Mouse (Mus musculus) CD4-positive, CD25-positive, alpha-beta regulatory T cell, adult 4 months (primary cell): Measurements from ENCODE around the gene Agtpbp1. TPM values are rescaled to one million over a fixed set of nuclear protein-coding genes. Genes with fewer than 3 reads are reported as not detected.
A peak's percentile ranks its signal among the peaks of the same experiment; 100 is the strongest.

Experiments used
- ATAC-seq: one replicate; pipeline ENCODE4 v1.8.0; 2017
- polyA plus RNA-seq, 2 experiments: library from polyadenylated mRNA; unstranded; fragments of 100-300 nt; shearing (Covaris generic); gene quantifications; one replicate each; pipeline ENCODE4 v1.2.1; 2017

Agtpbp1 gene
- polyA plus RNA-seq, 2 experiments from 2014 or later, result 18.8 to 22.3 TPM

GRCm38 (mm10) chr13:59571107-59571506 lies 13.9 kb downstream of the Agtpbp1 start:
- ATAC-seq, result no peak

GRCm38 (mm10) chr13:59565945-59566520 lies 19.0 kb downstream of the Agtpbp1 start:
- ATAC-seq, result no peak

GRCm38 (mm10) chr13:59564923-59565322 lies 20.1 kb downstream of the Agtpbp1 start:
- ATAC-seq, result no peak

GRCm38 (mm10) chr13:59564505-59564904 lies 20.5 kb downstream of the Agtpbp1 start:
- no peak for ATAC-seq

- ATAC-seq, result no peak
These were observed 22.6 kb downstream of the Agtpbp1 start for GRCm38 (mm10) chr13:59562471-59562870.

GRCm38 (mm10) chr13:59558776-59559175 lies 26.3 kb downstream of the Agtpbp1 start:
- no peak for ATAC-seq

- peak; percentile 91 for ATAC-seq
These were observed 27.6 kb downstream of the Agtpbp1 start for GRCm38 (mm10) chr13:59557185-59557985.

- ATAC-seq, result peak; percentile 52
These were observed 28.4 kb downstream of the Agtpbp1 start for GRCm38 (mm10) chr13:59556670-59557069.

GRCm38 (mm10) chr13:59555613-59556192 lies 29.3 kb downstream of the Agtpbp1 start:
- ATAC-seq, result no peak

- ATAC-seq, result no peak
These were observed 30.1 kb downstream of the Agtpbp1 start for GRCm38 (mm10) chr13:59554772-59555505.

- no peak for ATAC-seq
These were observed 32.3 kb downstream of the Agtpbp1 start for GRCm38 (mm10) chr13:59552751-59553150.

- ATAC-seq, result no peak
These were observed 32.7 kb downstream of the Agtpbp1 start for GRCm38 (mm10) chr13:59552286-59552685.

GRCm38 (mm10) chr13:59549318-59549798 lies 35.7 kb downstream of the Agtpbp1 start:
- ATAC-seq, result no peak

- no peak for ATAC-seq
These were observed 37.3 kb downstream of the Agtpbp1 start for GRCm38 (mm10) chr13:59547716-59548115.

- ATAC-seq, result no peak
These were observed 37.9 kb downstream of the Agtpbp1 start for GRCm38 (mm10) chr13:59547091-59547490.

GRCm38 (mm10) chr13:59542411-59542810 lies 42.6 kb downstream of the Agtpbp1 start:
- no peak for ATAC-seq

GRCm38 (mm10) chr13:59540030-59540429 lies 45.0 kb downstream of the Agtpbp1 start:
- no peak for ATAC-seq

GRCm38 (mm10) chr13:59538661-59539060 lies 46.4 kb downstream of the Agtpbp1 start:
- ATAC-seq, result no peak

- ATAC-seq, result no peak
These were observed 48.4 kb downstream of the Agtpbp1 start for GRCm38 (mm10) chr13:59536631-59537030.

GRCm38 (mm10) chr13:59535746-59536145 lies 49.3 kb downstream of the Agtpbp1 start:
- ATAC-seq, result no peak

GRCm38 (mm10) chr13:59534301-59534700 lies 50.7 kb downstream of the Agtpbp1 start:
- no peak for ATAC-seq

GRCm38 (mm10) chr13:59533331-59533730 lies 51.7 kb downstream of the Agtpbp1 start:
- ATAC-seq, result no peak

GRCm38 (mm10) chr13:59531203-59531602 lies 53.8 kb downstream of the Agtpbp1 start:
- ATAC-seq, result no peak
